Mouse (Mus musculus): ENCODE data around the gene Timmdc1. TPM values are rescaled to one million over a fixed set of nuclear protein-coding genes. Genes with fewer than 3 reads are reported as not detected.

Timmdc1 gene
- total and polyA plus RNA-seq, 2 experiments from 2014 or later: 24.1 to 26.3 TPM

DNA sequence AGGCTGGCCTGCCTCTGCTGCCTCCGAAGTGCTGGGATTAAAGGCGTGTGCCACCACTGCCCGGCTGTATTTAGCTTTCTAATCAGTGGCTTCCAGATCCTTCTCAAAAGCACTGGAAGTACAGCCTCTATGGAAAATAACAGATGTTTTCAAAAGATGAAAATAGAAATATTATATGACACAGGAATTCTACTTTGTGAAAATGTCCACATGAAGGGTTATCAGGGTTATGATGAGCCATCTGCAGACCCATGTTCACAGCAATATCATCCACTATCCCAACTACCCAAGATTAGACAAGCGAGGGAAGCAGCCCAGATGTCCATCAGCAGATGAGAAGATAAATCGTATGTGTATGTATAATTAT lies 50.0 kb downstream of the Timmdc1 start:
- H3K4me2 ChIP-seq (ENCODE audit: low read depth, low read length): no peak overlapping the region
- no peak overlapping the region for H3K9ac ChIP-seq (replicated peaks; ENCODE audit: low read length)
- no peaks in the 10 kb centered on the region for H3K4me1 ChIP-seq (ENCODE audit: insufficient read depth, low read length)
- TF ChIP-seq CTCF (IDR thresholded peaks at IDR 0.05; ENCODE audit: low read depth): no peak
- H3K27me3 ChIP-seq (ENCODE audit: insufficient read depth, low read length): no peaks in the 10 kb centered on the region
- ATAC-seq (no peak), DNase-seq (ENCODE audit: low spot score) (no peak)
- H3K4me3 ChIP-seq (ENCODE audit: low read length): no peak overlapping the region
- no peaks in the 10 kb centered on the region for H3K9me3 ChIP-seq (ENCODE audit: low read length)
- no peaks in the 10 kb centered on the region for H3K36me3 ChIP-seq (ENCODE audit: insufficient read depth, low read length)
- WGBS: 96% methylated on average over 5 of the region's 5 CpGs
- H3K27ac ChIP-seq: no peak overlapping the region

GRCm38 (mm10) chr16:38471697-38472506 lies 50.6 kb downstream of the Timmdc1 start:
- Histone ChIP-seq H3K4me2 (ENCODE audit: low read depth, low read length) (no peak overlapping the region), H3K9ac (replicated peaks; ENCODE audit: low read length) (no peak overlapping the region), H3K9me3 (ENCODE audit: low read length) (no peaks in the 10 kb centered on the region), H3K4me1 (ENCODE audit: insufficient read depth, low read length) (no peaks in the 10 kb centered on the region), H3K36me3 (ENCODE audit: insufficient read depth, low read length) (no peaks in the 10 kb centered on the region), H3K27me3 (ENCODE audit: insufficient read depth, low read length) (no peaks in the 10 kb centered on the region), H3K27ac (no peak overlapping the region), H3K4me3 (ENCODE audit: low read length) (no peak overlapping the region)
- 74% methylated on average over 11 of the region's 11 CpGs for WGBS
- no peak for TF ChIP-seq CTCF (IDR thresholded peaks at IDR 0.05; ENCODE audit: low read depth)
- ATAC-seq: no peak
- DNase-seq (ENCODE audit: low spot score): no peak

DNA sequence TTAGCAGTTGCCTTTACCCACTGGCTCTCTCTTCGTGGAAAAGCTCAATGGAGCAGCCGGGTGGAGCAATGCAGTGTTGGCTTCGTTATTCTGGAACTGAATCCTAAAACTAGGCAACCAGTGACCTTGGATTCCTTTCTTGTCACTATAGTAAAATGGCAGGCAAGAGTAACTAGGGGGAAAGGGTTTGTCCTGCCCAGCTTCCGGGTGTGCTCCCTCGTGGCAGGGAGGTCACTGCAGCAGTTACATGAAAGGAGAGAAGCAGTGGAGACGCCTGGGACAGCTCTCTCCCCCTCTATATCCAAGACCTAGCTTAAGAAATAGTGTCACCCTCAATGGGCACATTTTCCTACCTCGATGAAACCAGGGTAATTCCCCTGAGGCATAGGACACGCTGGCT lies 53.0 kb downstream of the Timmdc1 start:
- no peak overlapping the region for H3K4me2 ChIP-seq (ENCODE audit: low read depth, low read length)
- no peaks in the 10 kb centered on the region for H3K27me3 ChIP-seq (ENCODE audit: insufficient read depth, low read length)
- WGBS: 71% methylated on average over 8 of the region's 8 CpGs
- no peaks in the 10 kb centered on the region for H3K36me3 ChIP-seq (ENCODE audit: insufficient read depth, low read length)
- H3K27ac ChIP-seq: no peak overlapping the region
- H3K4me1 ChIP-seq (ENCODE audit: insufficient read depth, low read length): no peaks in the 10 kb centered on the region
- ATAC-seq (no peak), DNase-seq (ENCODE audit: low spot score) (no peak)
- TF ChIP-seq CTCF (IDR thresholded peaks at IDR 0.05; ENCODE audit: low read depth): no peak
- no peak overlapping the region for H3K4me3 ChIP-seq (ENCODE audit: low read length)
- no peaks in the 10 kb centered on the region for H3K9me3 ChIP-seq (ENCODE audit: low read length)
- H3K9ac ChIP-seq (replicated peaks; ENCODE audit: low read length): no peak overlapping the region

GRCm38 (mm10) chr16:38468706-38469018 lies 53.8 kb downstream of the Timmdc1 start:
- Histone ChIP-seq H3K9me3 (ENCODE audit: low read length) (no peaks in the 10 kb centered on the region), H3K27ac (no peak overlapping the region), H3K9ac (replicated peaks; ENCODE audit: low read length) (no peak overlapping the region), H3K4me2 (ENCODE audit: low read depth, low read length) (no peak overlapping the region), H3K4me1 (ENCODE audit: insufficient read depth, low read length) (no peaks in the 10 kb centered on the region), H3K27me3 (ENCODE audit: insufficient read depth, low read length) (no peaks in the 10 kb centered on the region), H3K4me3 (ENCODE audit: low read length) (no peak overlapping the region), H3K36me3 (ENCODE audit: insufficient read depth, low read length) (no peaks in the 10 kb centered on the region)
- ATAC-seq: no peak
- DNase-seq (ENCODE audit: low spot score): no peak
- 38% methylated on average over 3 of the region's 3 CpGs for WGBS
- TF ChIP-seq CTCF (IDR thresholded peaks at IDR 0.05; ENCODE audit: low read depth): no peak

- Histone ChIP-seq H3K27ac (no peak overlapping the region), H3K9ac (replicated peaks; ENCODE audit: low read length) (no peak overlapping the region), H3K36me3 (ENCODE audit: insufficient read depth, low read length) (no peaks in the 10 kb centered on the region), H3K4me1 (ENCODE audit: insufficient read depth, low read length) (no peaks in the 10 kb centered on the region), H3K4me2 (ENCODE audit: low read depth, low read length) (no peak overlapping the region), H3K4me3 (ENCODE audit: low read length) (no peak overlapping the region), H3K9me3 (ENCODE audit: low read length) (no peaks in the 10 kb centered on the region), H3K27me3 (ENCODE audit: insufficient read depth, low read length) (no peaks in the 10 kb centered on the region)
- DNase-seq (ENCODE audit: low spot score): no peak
- 81% methylated on average over 8 of the region's 8 CpGs for WGBS
- ATAC-seq: no peak
- TF ChIP-seq CTCF (IDR thresholded peaks at IDR 0.05; ENCODE audit: low read depth): no peak
These were observed 54.4 kb downstream of the Timmdc1 start for GRCm38 (mm10) chr16:38467917-38468705.

GRCm38 (mm10) chr16:38467091-38467916 lies 55.2 kb downstream of the Timmdc1 start:
- Histone ChIP-seq H3K27ac (no peak overlapping the region), H3K4me2 (ENCODE audit: low read depth, low read length) (no peak overlapping the region), H3K27me3 (ENCODE audit: insufficient read depth, low read length) (no peaks in the 10 kb centered on the region), H3K4me1 (ENCODE audit: insufficient read depth, low read length) (no peaks in the 10 kb centered on the region), H3K9me3 (ENCODE audit: low read length) (no peaks in the 10 kb centered on the region), H3K36me3 (ENCODE audit: insufficient read depth, low read length) (no peaks in the 10 kb centered on the region), H3K9ac (replicated peaks; ENCODE audit: low read length) (no peak overlapping the region), H3K4me3 (ENCODE audit: low read length) (no peak overlapping the region)
- TF ChIP-seq CTCF (IDR thresholded peaks at IDR 0.05; ENCODE audit: low read depth): no peak
- DNase-seq (ENCODE audit: low spot score) (no peak), ATAC-seq (no peak)
- 90% methylated on average over 13 of the region's 13 CpGs for WGBS

Measured in hindbrain, postnatal 0 days (tissue).